Mouse (Mus musculus): ENCODE measurements around the gene Slc45a2. TPM values are rescaled to one million over a fixed set of nuclear protein-coding genes. Genes with fewer than 3 reads are reported as not detected.
A peak's percentile ranks its signal among the peaks of the same experiment; 100 is the strongest.

Gene Slc45a2
- polyA plus RNA-seq, 1 experiment = not detected

GRCm38 (mm10) chr15:11054440-11055080 is 54.0 kb downstream of the Slc45a2 start:
- H3K27me3 ChIP-seq (ENCODE audit: control insufficient read depth, insufficient read depth, insufficient read length) = peaks cover 4% of the 10 kb centered on the region
- H3ac ChIP-seq (ENCODE audit: control insufficient read depth, insufficient read length, low read depth) = no peak overlapping the region
- H3K4me3 ChIP-seq (ENCODE audit: insufficient read depth, poor library complexity, severe bottlenecking) = no peak overlapping the region
- TF ChIP-seq CEBPB (IDR thresholded peaks at IDR 0.05; ENCODE audit: low read depth) = no peak
- TF ChIP-seq MYOG (IDR thresholded peaks at IDR 0.05; ENCODE audit: control insufficient read depth, extremely low read depth, insufficient read length) = no peak
- no peak for TF ChIP-seq CTCF (IDR thresholded peaks at IDR 0.05; ENCODE audit: control insufficient read depth, insufficient read depth, insufficient read length)
- TF ChIP-seq MAX (IDR thresholded peaks at IDR 0.05) = no peak
- TF ChIP-seq USF1 (IDR thresholded peaks at IDR 0.05; ENCODE audit: low read depth) = no peak
- no peak for TF ChIP-seq MYOD1 (IDR thresholded peaks at IDR 0.05; ENCODE audit: control insufficient read depth, insufficient read length, low read depth)
- TF ChIP-seq FOSL1 (IDR thresholded peaks at IDR 0.05; ENCODE audit: insufficient read depth, low read length, poor library complexity, severe bottlenecking) = no peak
- no peaks in the 10 kb centered on the region for H3K79me3 ChIP-seq (ENCODE audit: low read depth)
- H3K79me2 ChIP-seq (ENCODE audit: control insufficient read depth, insufficient read depth) = no peaks in the 10 kb centered on the region
- no peaks in the 10 kb centered on the region for H3K36me3 ChIP-seq (ENCODE audit: control insufficient read depth, insufficient read depth)

- Histone ChIP-seq H3K27me3 (ENCODE audit: control insufficient read depth, insufficient read depth, insufficient read length) (no peaks in the 10 kb centered on the region), H3ac (ENCODE audit: control insufficient read depth, insufficient read length, low read depth) (no peak overlapping the region), H3K79me3 (ENCODE audit: low read depth) (no peaks in the 10 kb centered on the region), H3K36me3 (ENCODE audit: control insufficient read depth, insufficient read depth) (no peaks in the 10 kb centered on the region), H3K79me2 (ENCODE audit: control insufficient read depth, insufficient read depth) (no peaks in the 10 kb centered on the region), H3K4me3 (ENCODE audit: insufficient read depth, poor library complexity, severe bottlenecking) (no peak overlapping the region)
- TF ChIP-seq FOSL1 (IDR thresholded peaks at IDR 0.05; ENCODE audit: insufficient read depth, low read length, poor library complexity, severe bottlenecking) (no peak), MAX (IDR thresholded peaks at IDR 0.05) (no peak), USF1 (IDR thresholded peaks at IDR 0.05; ENCODE audit: low read depth) (no peak), CEBPB (IDR thresholded peaks at IDR 0.05; ENCODE audit: low read depth) (no peak), MYOD1 (IDR thresholded peaks at IDR 0.05; ENCODE audit: control insufficient read depth, insufficient read length, low read depth) (no peak), MYOG (IDR thresholded peaks at IDR 0.05; ENCODE audit: control insufficient read depth, extremely low read depth, insufficient read length) (no peak), CTCF (IDR thresholded peaks at IDR 0.05; ENCODE audit: control insufficient read depth, insufficient read depth, insufficient read length) (no peak)
Measured at GRCm38 (mm10) chr15:11062903-11063302, 62.4 kb downstream of the Slc45a2 start.

- H3K4me3 ChIP-seq (ENCODE audit: insufficient read depth, poor library complexity, severe bottlenecking) = no peak overlapping the region
Measured at GRCm38 (mm10) chr15:11064160-11064557, 63.6 kb downstream of the Slc45a2 start.

GRCm38 (mm10) chr15:11064558-11065411 is 64.3 kb downstream of the Slc45a2 start, which contains the start of gene Adamts12:
Gene Adamts12 (plus strand): TSS chr15:11064790.
- Histone ChIP-seq H3K27me3 (ENCODE audit: control insufficient read depth, insufficient read depth, insufficient read length) (no peaks in the 10 kb centered on the region), H3K79me3 (ENCODE audit: low read depth) (no peaks in the 10 kb centered on the region), H3K4me3 (ENCODE audit: insufficient read depth, poor library complexity, severe bottlenecking) (no peak within 1 kb of the TSS), H3K36me3 (ENCODE audit: control insufficient read depth, insufficient read depth) (no peaks in the 10 kb centered on the region), H3K79me2 (ENCODE audit: control insufficient read depth, insufficient read depth) (no peaks in the 10 kb centered on the region), H3ac (ENCODE audit: control insufficient read depth, insufficient read length, low read depth) (peak within 1 kb of the TSS; percentile 59)
- TF ChIP-seq USF1 (IDR thresholded peaks at IDR 0.05; ENCODE audit: low read depth) = no peak
- TF ChIP-seq CEBPB (IDR thresholded peaks at IDR 0.05; ENCODE audit: low read depth) = no peak
- no peak for TF ChIP-seq CTCF (IDR thresholded peaks at IDR 0.05; ENCODE audit: control insufficient read depth, insufficient read depth, insufficient read length)
- no peak for TF ChIP-seq MYOD1 (IDR thresholded peaks at IDR 0.05; ENCODE audit: control insufficient read depth, insufficient read length, low read depth)
- no peak for TF ChIP-seq FOSL1 (IDR thresholded peaks at IDR 0.05; ENCODE audit: insufficient read depth, low read length, poor library complexity, severe bottlenecking)
- TF ChIP-seq MAX (IDR thresholded peaks at IDR 0.05) = no peak
- no peak for TF ChIP-seq MYOG (IDR thresholded peaks at IDR 0.05; ENCODE audit: control insufficient read depth, extremely low read depth, insufficient read length)

More at GRCm38 (mm10) chr15:11064160-11064557, 63.6 kb downstream of the Slc45a2 start:
- Histone ChIP-seq H3K79me3 (ENCODE audit: low read depth) (no peaks in the 10 kb centered on the region), H3K36me3 (ENCODE audit: control insufficient read depth, insufficient read depth) (no peaks in the 10 kb centered on the region), H3K79me2 (ENCODE audit: control insufficient read depth, insufficient read depth) (no peaks in the 10 kb centered on the region), H3ac (ENCODE audit: control insufficient read depth, insufficient read length, low read depth) (no peak overlapping the region), H3K27me3 (ENCODE audit: control insufficient read depth, insufficient read depth, insufficient read length) (no peaks in the 10 kb centered on the region)
- TF ChIP-seq MYOD1 (IDR thresholded peaks at IDR 0.05; ENCODE audit: control insufficient read depth, insufficient read length, low read depth) = no peak
- no peak for TF ChIP-seq CTCF (IDR thresholded peaks at IDR 0.05; ENCODE audit: control insufficient read depth, insufficient read depth, insufficient read length)
- TF ChIP-seq USF1 (IDR thresholded peaks at IDR 0.05; ENCODE audit: low read depth) = no peak
- no peak for TF ChIP-seq FOSL1 (IDR thresholded peaks at IDR 0.05; ENCODE audit: insufficient read depth, low read length, poor library complexity, severe bottlenecking)

GRCm38 (mm10) chr15:11065528-11066171 is 65.1 kb downstream of the Slc45a2 start:
- no peaks in the 10 kb centered on the region for H3K79me2 ChIP-seq (ENCODE audit: control insufficient read depth, insufficient read depth)
- H3K36me3 ChIP-seq (ENCODE audit: control insufficient read depth, insufficient read depth) = no peaks in the 10 kb centered on the region
- TF ChIP-seq FOSL1 (IDR thresholded peaks at IDR 0.05; ENCODE audit: insufficient read depth, low read length, poor library complexity, severe bottlenecking) (no peak), MYOD1 (IDR thresholded peaks at IDR 0.05; ENCODE audit: control insufficient read depth, insufficient read length, low read depth) (no peak), USF1 (IDR thresholded peaks at IDR 0.05; ENCODE audit: low read depth) (no peak), CEBPB (IDR thresholded peaks at IDR 0.05; ENCODE audit: low read depth) (no peak), MAX (IDR thresholded peaks at IDR 0.05) (no peak), MYOG (IDR thresholded peaks at IDR 0.05; ENCODE audit: control insufficient read depth, extremely low read depth, insufficient read length) (no peak), CTCF (IDR thresholded peaks at IDR 0.05; ENCODE audit: control insufficient read depth, insufficient read depth, insufficient read length) (no peak)
- no peaks in the 10 kb centered on the region for H3K27me3 ChIP-seq (ENCODE audit: control insufficient read depth, insufficient read depth, insufficient read length)
- H3K79me3 ChIP-seq (ENCODE audit: low read depth) = no peaks in the 10 kb centered on the region
- no peak overlapping the region for H3K4me3 ChIP-seq (ENCODE audit: insufficient read depth, poor library complexity, severe bottlenecking)
- H3ac ChIP-seq (ENCODE audit: control insufficient read depth, insufficient read length, low read depth) = no peak overlapping the region
